Comparison of ENCODE assay signal across 8 mouse cellular contexts in genomic region chr11:5715630-5716105, GRCm38 (mm10). TPM values are rescaled to one million over a fixed set of nuclear protein-coding genes. Genes with fewer than 3 reads are reported as not detected.
DNase-seq lines count a peak whose midpoint lies in the region; ATAC-seq and TF ChIP-seq lines count a peak whose summit lies in the region.

Mrps24 (minus strand) TSS chr11:5715680.

- TF ChIP-seq EP300 in liver, postnatal 0 days (IDR thresholded peaks at IDR 0.05; ENCODE audit: low read depth) = no peak

- H3K9ac ChIP-seq in hindbrain, embryonic 16.5 days (ENCODE audit: low read depth, low read length) = no peak within 1 kb of the TSS
- no peak within 1 kb of the TSS for H3K9ac ChIP-seq in liver, postnatal 0 days (replicated peaks)

- 80% methylated on average over 14 of the region's 14 CpGs for WGBS in hindbrain, embryonic 16.5 days
- 89% methylated on average over 14 of the region's 14 CpGs for WGBS in liver, postnatal 0 days (ENCODE audit: insufficient replicate concordance)

- H3K27ac ChIP-seq in hindbrain, embryonic 16.5 days (ENCODE audit: low read depth, low read length) = no peak within 1 kb of the TSS
- H3K27ac ChIP-seq in liver, postnatal 0 days (ENCODE audit: low read depth) = no peak within 1 kb of the TSS

- no peaks in the 10 kb centered on the region for H3K4me1 ChIP-seq in hindbrain, embryonic 16.5 days (ENCODE audit: control insufficient read depth, insufficient read depth, low read depth, low read length)
- H3K4me1 ChIP-seq in liver, postnatal 0 days (ENCODE audit: insufficient read depth) = no peaks in the 10 kb centered on the region

- ATAC-seq in hindbrain, embryonic 16.5 days = no peak
- ATAC-seq in liver, postnatal 0 days = no peak

- no peaks in the 10 kb centered on the region for H3K9me3 ChIP-seq in hindbrain, embryonic 16.5 days (ENCODE audit: control insufficient read depth, low read length)
- H3K9me3 ChIP-seq in liver, postnatal 0 days (ENCODE audit: low read length) = no peaks in the 10 kb centered on the region

- TF ChIP-seq CTCF in liver, postnatal 0 days (IDR thresholded peaks at IDR 0.05; ENCODE audit: low read depth) = no peak

- no peaks in the 10 kb centered on the region for H3K27me3 ChIP-seq in hindbrain, embryonic 16.5 days (replicated peaks; ENCODE audit: control insufficient read depth, insufficient read depth, low read length)
- no peaks in the 10 kb centered on the region for H3K27me3 ChIP-seq in liver, postnatal 0 days (ENCODE audit: insufficient read depth, low read length)

- no peak within 1 kb of the TSS for H3K4me3 ChIP-seq in hindbrain, embryonic 16.5 days (ENCODE audit: low read length)
- no peak within 1 kb of the TSS for H3K4me3 ChIP-seq in liver, postnatal 0 days (ENCODE audit: low read depth, low read length)

- no peak within 1 kb of the TSS for H3K4me2 ChIP-seq in hindbrain, embryonic 16.5 days (ENCODE audit: low read length)
- H3K4me2 ChIP-seq in liver, postnatal 0 days (ENCODE audit: low read depth, low read length) = no peak within 1 kb of the TSS

- peaks cover 29% of the 10 kb centered on the region for H3K36me3 ChIP-seq in hindbrain, embryonic 16.5 days (ENCODE audit: control insufficient read depth, insufficient read depth, low read length)
- peaks cover 31% of the 10 kb centered on the region for H3K36me3 ChIP-seq in liver, postnatal 0 days (replicated peaks; ENCODE audit: insufficient read depth, low read length)

- no peak for DNase-seq in layer of hippocampus, adult 18-20 months (ENCODE audit: low spot score in 2 of 2)
- DNase-seq in layer of hippocampus, adult 9-10 months (ENCODE audit: low spot score) = no peak
- peak; percentile 28 for DNase-seq in adrenal gland, postnatal 14 days
- DNase-seq in gastrocnemius, postnatal 10 days = no peak
- DNase-seq in liver, postnatal 0 days = peak; percentile 12
- no peak for DNase-seq in thymus, postnatal 4 days
- DNase-seq in right cerebral cortex, adult 2 months (ENCODE audit: low spot score in 2 of 2) = no peak

RNA-seq across cellular contexts. Expression of gene Mrps24, which starts in this region (rescaled TPM):
- total RNA-seq in layer of hippocampus, adult 18-20 months (2021) = 10 to 100 TPM; 65.6 to 69.6 TPM
- total RNA-seq in adrenal gland, postnatal 14 days (2021) = 148 and 152 TPM in 2 replicates
- 10 to 100 TPM; 84.8 to 90.6 TPM for total RNA-seq in gastrocnemius, postnatal 10 days (2021)
- polyA plus RNA-seq in hindbrain, embryonic 16.5 days (2015; fragmentation: Nextera tagmentation; extraction: Ambion mirVana) = 182 and 207 TPM in 2 replicates
- polyA plus RNA-seq in liver, postnatal 0 days (2015; fragmentation: Nextera tagmentation; extraction: Ambion mirVana) = 119 and 122 TPM in 2 replicates

Comparison
In these comparisons a context has a peak if more than half of its experiments do, and no peak if none do; other contexts are left out.
1. DNase-seq: peak in adrenal gland, postnatal 14 days (single experiment) and liver, postnatal 0 days (single experiment); none in layer of hippocampus, adult 18-20 months (0 of 2), layer of hippocampus, adult 9-10 months (single experiment), gastrocnemius, postnatal 10 days (single experiment), thymus, postnatal 4 days (single experiment) and right cerebral cortex, adult 2 months (0 of 2).